11 mouse cellular contexts compared by ENCODE assay signal in the genomic region with DNA sequence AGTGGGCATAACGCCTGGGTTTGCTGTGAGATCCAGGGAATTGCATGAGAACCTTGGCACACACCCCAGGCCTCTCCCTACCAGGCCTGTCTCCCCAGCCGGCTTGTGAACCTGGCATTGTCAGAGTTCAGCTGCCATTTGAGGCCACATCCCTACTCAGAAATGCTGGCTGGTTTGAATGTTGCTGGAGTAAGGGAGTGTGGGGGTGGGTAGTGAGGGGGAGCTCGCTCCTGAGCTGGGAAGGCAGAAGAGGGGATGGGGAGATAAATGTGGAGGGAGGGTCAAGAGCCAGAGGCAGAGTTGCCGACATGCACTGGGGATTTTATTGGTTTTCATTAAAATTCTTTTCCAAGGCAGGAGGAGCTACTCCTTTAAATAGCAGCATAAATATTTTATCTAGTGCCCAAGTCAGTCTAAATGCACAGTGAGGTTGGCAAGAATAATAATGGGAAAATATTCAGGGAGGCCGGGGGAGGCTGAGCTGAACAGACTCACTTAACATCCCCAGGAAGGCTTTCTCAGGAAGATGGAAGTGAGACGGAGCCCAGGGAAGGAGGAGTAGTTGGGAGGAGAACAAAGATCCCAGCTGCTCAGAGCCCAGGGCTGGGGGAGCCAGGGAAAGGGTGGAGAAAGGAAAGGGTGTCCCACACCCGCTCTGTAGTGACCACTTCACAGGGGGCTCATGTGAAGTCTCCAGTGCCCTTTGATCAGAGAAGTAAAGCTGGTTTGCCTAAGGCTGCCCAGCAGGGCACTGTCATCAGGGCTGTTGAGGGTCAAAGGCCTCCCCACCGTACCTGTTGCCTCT. TPM values are rescaled to one million over a fixed set of nuclear protein-coding genes. Genes with fewer than 3 reads are reported as not detected.
DNase-seq lines count a peak whose midpoint lies in the region; ATAC-seq and TF ChIP-seq lines count a peak whose summit lies in the region.
"Had no signal": no experiment of that assay in that cellular context is flagged by ENCODE, and none has a peak within 500 bp of the region (broad histone marks: within the 10 kb centered on the region; RNA-seq: fewer than 3 reads in every experiment).

No protein-coding gene starts in this region.

- H3K4me3 ChIP-seq in forebrain, embryonic 14.5 days (ENCODE audit: low read depth, low read length) = no peak overlapping the region
- H3K4me3 ChIP-seq in forebrain, embryonic 10.5 days = no peak overlapping the region
- H3K4me3 ChIP-seq in left cerebral cortex, adult 2 months = no peak overlapping the region
- H3K4me3 ChIP-seq in hindbrain, embryonic 14.5 days (replicated peaks; ENCODE audit: low read length) = no peak overlapping the region
- no peak overlapping the region for H3K4me3 ChIP-seq in neural tube, embryonic 12.5 days
- H3K4me3 ChIP-seq in liver, postnatal 0 days (ENCODE audit: low read depth, low read length) = no peak overlapping the region
- H3K4me3 ChIP-seq: liver, embryonic 15.5 days had no signal

- TF ChIP-seq EP300 in liver, postnatal 0 days (IDR thresholded peaks at IDR 0.05; ENCODE audit: low read depth) = no peak

- no peaks in the 10 kb centered on the region for H3K36me3 ChIP-seq in forebrain, embryonic 14.5 days (ENCODE audit: control insufficient read depth, insufficient read depth, low read length)
- no peaks in the 10 kb centered on the region for H3K36me3 ChIP-seq in forebrain, embryonic 10.5 days (replicated peaks)
- no peaks in the 10 kb centered on the region for H3K36me3 ChIP-seq in hindbrain, embryonic 14.5 days (replicated peaks; ENCODE audit: control insufficient read depth, insufficient read depth)
- no peaks in the 10 kb centered on the region for H3K36me3 ChIP-seq in neural tube, embryonic 12.5 days
- no peaks in the 10 kb centered on the region for H3K36me3 ChIP-seq in liver, postnatal 0 days (replicated peaks; ENCODE audit: insufficient read depth, low read length)
- H3K36me3 ChIP-seq: liver, embryonic 15.5 days had no signal

- WGBS in forebrain, embryonic 14.5 days = 41% methylated on average over 8 of the region's 8 CpGs
- 52% methylated on average over 8 of the region's 8 CpGs for WGBS in forebrain, embryonic 10.5 days
- WGBS in hindbrain, embryonic 14.5 days = 38% methylated on average over 8 of the region's 8 CpGs
- WGBS in neural tube, embryonic 12.5 days = 24% methylated on average over 8 of the region's 8 CpGs
- 46% methylated on average over 8 of the region's 8 CpGs for WGBS in liver, postnatal 0 days (ENCODE audit: insufficient replicate concordance)

- no peak overlapping the region for H3K9ac ChIP-seq in forebrain, embryonic 14.5 days (ENCODE audit: low read length)
- peak overlapping the region; percentile 0; the same call in 1 of the 2 replicates for H3K9ac ChIP-seq in hindbrain, embryonic 14.5 days
- no peak overlapping the region for H3K9ac ChIP-seq in neural tube, embryonic 12.5 days
- no peak overlapping the region for H3K9ac ChIP-seq in liver, postnatal 0 days (replicated peaks)
- H3K9ac ChIP-seq: liver, embryonic 15.5 days had no signal

- no peaks in the 10 kb centered on the region for H3K9me3 ChIP-seq in forebrain, embryonic 14.5 days (replicated peaks; ENCODE audit: control insufficient read depth, low read length)
- no peaks in the 10 kb centered on the region for H3K9me3 ChIP-seq in forebrain, embryonic 10.5 days
- no peaks in the 10 kb centered on the region for H3K9me3 ChIP-seq in hindbrain, embryonic 14.5 days (ENCODE audit: control insufficient read depth, low read length)
- H3K9me3 ChIP-seq in neural tube, embryonic 12.5 days = no peaks in the 10 kb centered on the region
- no peaks in the 10 kb centered on the region for H3K9me3 ChIP-seq in liver, postnatal 0 days (ENCODE audit: low read length)
- H3K9me3 ChIP-seq: liver, embryonic 15.5 days had no signal

- TF ChIP-seq CTCF in left cerebral cortex, adult 2 months (IDR thresholded peaks at IDR 0.05) = no peak
- TF ChIP-seq CTCF in liver, postnatal 0 days (IDR thresholded peaks at IDR 0.05; ENCODE audit: low read depth) = no peak

- H3K27me3 ChIP-seq in forebrain, embryonic 14.5 days (replicated peaks; ENCODE audit: control insufficient read depth, insufficient read depth, low read length) = no peaks in the 10 kb centered on the region
- peaks cover 12% of the 10 kb centered on the region; the same call in 1 of the 2 replicates for H3K27me3 ChIP-seq in forebrain, embryonic 10.5 days (ENCODE audit: poor library complexity, severe bottlenecking)
- no peaks in the 10 kb centered on the region for H3K27me3 ChIP-seq in hindbrain, embryonic 14.5 days (ENCODE audit: control insufficient read depth, insufficient read depth, low read length)
- no peaks in the 10 kb centered on the region for H3K27me3 ChIP-seq in neural tube, embryonic 12.5 days (replicated peaks)
- no peaks in the 10 kb centered on the region for H3K27me3 ChIP-seq in liver, postnatal 0 days (ENCODE audit: insufficient read depth, low read length)

- intact Hi-C loops in left cerebral cortex, adult 2 months (cut with DNase I) = loop anchor here (2.0 to 5.0 kb wide), 3 partner anchors 15 to 529 kb away; no protein-coding TSS in a partner anchor

- ATAC-seq in forebrain, embryonic 14.5 days = no peak
- peak; percentile 44 for ATAC-seq in hindbrain, embryonic 14.5 days (ENCODE audit: low FRiP score)
- 0 out of 2 replicates have a peak, but pooled peaks have one; percentile 35 for ATAC-seq in neural tube, embryonic 12.5 days (ENCODE audit: low FRiP score, low read depth)
- ATAC-seq in liver, postnatal 0 days = no peak

- peak overlapping the region; percentile 21; the same call in 1 of the 2 replicates for H3K27ac ChIP-seq in forebrain, embryonic 14.5 days (ENCODE audit: low read depth, low read length)
- H3K27ac ChIP-seq in forebrain, embryonic 10.5 days = no peak overlapping the region
- peak overlapping the region; percentile 63 for H3K27ac ChIP-seq in left cerebral cortex, adult 2 months
- H3K27ac ChIP-seq in hindbrain, embryonic 14.5 days = peak overlapping the region; percentile 70
- peak overlapping the region; percentile 50 for H3K27ac ChIP-seq in neural tube, embryonic 12.5 days
- no peak overlapping the region for H3K27ac ChIP-seq in liver, postnatal 0 days (ENCODE audit: low read depth)
- H3K27ac ChIP-seq: liver, embryonic 15.5 days had no signal

- DNase-seq in forebrain, embryonic 14.5 days (ENCODE audit: low spot score) = no peak
- DNase-seq in forebrain, embryonic 10.5 days (ENCODE audit: extremely low spot score, low spot score) = no peak
- peak in 1 of 2 experiments; percentile 38 for DNase-seq in left cerebral cortex, adult 2 months (ENCODE audit: extremely low spot score in 1 of 2, low spot score in 2 of 2)
- DNase-seq in left cerebral cortex, adult 9 months (ENCODE audit: low spot score in 2 of 2) = no peak
- no peak for DNase-seq in hindbrain, embryonic 14.5 days (ENCODE audit: low spot score)
- no peak for DNase-seq in liver, postnatal 0 days
- DNase-seq in thymus, postnatal 4 days = no peak
- DNase-seq: heart, postnatal 36 days; retina, postnatal 1 day had no signal

- peaks cover 13% of the 10 kb centered on the region for H3K4me1 ChIP-seq in forebrain, embryonic 14.5 days (ENCODE audit: control insufficient read depth, insufficient read depth, low read length)
- peaks cover 28% of the 10 kb centered on the region for H3K4me1 ChIP-seq in forebrain, embryonic 10.5 days
- peaks cover 19% of the 10 kb centered on the region for H3K4me1 ChIP-seq in hindbrain, embryonic 14.5 days (replicated peaks; ENCODE audit: control insufficient read depth, insufficient read depth, low read length)
- peaks cover 26% of the 10 kb centered on the region for H3K4me1 ChIP-seq in neural tube, embryonic 12.5 days
- H3K4me1 ChIP-seq in liver, postnatal 0 days (ENCODE audit: insufficient read depth) = no peaks in the 10 kb centered on the region

- H3K4me2 ChIP-seq in forebrain, embryonic 14.5 days (ENCODE audit: low read length) = no peak overlapping the region
- 0 out of 2 replicates have a peak overlapping the region, but pooled peaks have one; percentile 0 for H3K4me2 ChIP-seq in hindbrain, embryonic 14.5 days (replicated peaks)
- peak overlapping the region; percentile 20; the same call in 1 of the 2 replicates for H3K4me2 ChIP-seq in neural tube, embryonic 12.5 days (replicated peaks)
- no peak overlapping the region for H3K4me2 ChIP-seq in liver, postnatal 0 days (ENCODE audit: low read depth, low read length)
- H3K4me2 ChIP-seq: liver, embryonic 15.5 days had no signal

RNA-seq across cellular contexts. Expression of gene Ttc22, which starts 11.3 kb away (rescaled TPM):
- 0.46 and 0.53 TPM in 2 replicates for polyA plus RNA-seq in forebrain, embryonic 14.5 days (2014; fragmentation: Nextera tagmentation; extraction: Ambion mirVana)
- polyA plus RNA-seq in forebrain, embryonic 10.5 days (2016; fragmentation: Nextera tagmentation; extraction: Ambion mirVana) = not detected in 2 replicates
- under 1 TPM; 0.98 to 1.00 TPM for total RNA-seq in left cerebral cortex, adult 2 months (2021)
- 1.6 and 1.9 TPM in 2 replicates for polyA plus RNA-seq in hindbrain, embryonic 14.5 days (2014; fragmentation: Nextera tagmentation; extraction: Ambion mirVana)
- 1.1 and 1.8 TPM in 2 replicates for polyA plus RNA-seq in neural tube, embryonic 12.5 days (2016; fragmentation: Nextera tagmentation; extraction: Ambion mirVana)
- polyA plus RNA-seq in liver, postnatal 0 days (2015; fragmentation: Nextera tagmentation; extraction: Ambion mirVana) = not detected in 2 replicates
- total RNA-seq: heart, postnatal 36 days had no signal

RNA-seq across cellular contexts. Expression of gene Lexm, which starts 16.4 kb away (rescaled TPM):
- polyA plus RNA-seq in forebrain, embryonic 14.5 days (2014; fragmentation: Nextera tagmentation; extraction: Ambion mirVana) = not detected in 2 replicates
- polyA plus RNA-seq in forebrain, embryonic 10.5 days (2016; fragmentation: Nextera tagmentation; extraction: Ambion mirVana) = 0.36 TPM in 1 of 2 replicates, not detected in the other
- total RNA-seq in left cerebral cortex, adult 2 months (2021) = under 1 TPM in 1 of 2 experiments, not detected in 1; 0.21 TPM
- polyA plus RNA-seq in hindbrain, embryonic 14.5 days (2014; fragmentation: Nextera tagmentation; extraction: Ambion mirVana) = not detected in 2 replicates
- 0.23 TPM in 2 replicates for polyA plus RNA-seq in neural tube, embryonic 12.5 days (2016; fragmentation: Nextera tagmentation; extraction: Ambion mirVana)
- not detected in 2 replicates for polyA plus RNA-seq in liver, postnatal 0 days (2015; fragmentation: Nextera tagmentation; extraction: Ambion mirVana)
- total RNA-seq: heart, postnatal 36 days had no signal
- polyA plus RNA-seq: liver, embryonic 15.5 days had no signal

RNA-seq across cellular contexts. Expression of gene Pars2, which starts 17.4 kb away (rescaled TPM):
- 11.7 and 12.7 TPM in 2 replicates for polyA plus RNA-seq in forebrain, embryonic 14.5 days (2014; fragmentation: Nextera tagmentation; extraction: Ambion mirVana)
- polyA plus RNA-seq in forebrain, embryonic 10.5 days (2016; fragmentation: Nextera tagmentation; extraction: Ambion mirVana) = 14.9 and 19.7 TPM in 2 replicates
- 1 to 10 TPM; 6.1 to 6.3 TPM for total RNA-seq in left cerebral cortex, adult 2 months (2021)
- 10.1 and 11.0 TPM in 2 replicates for polyA plus RNA-seq in hindbrain, embryonic 14.5 days (2014; fragmentation: Nextera tagmentation; extraction: Ambion mirVana)
- polyA plus RNA-seq in neural tube, embryonic 12.5 days (2016; fragmentation: Nextera tagmentation; extraction: Ambion mirVana) = 10.1 and 11.8 TPM in 2 replicates
- 3.9 and 4.3 TPM in 2 replicates for polyA plus RNA-seq in liver, postnatal 0 days (2015; fragmentation: Nextera tagmentation; extraction: Ambion mirVana)

RNA-seq across cellular contexts. Expression of gene Ttc4, which starts 45.3 kb away (rescaled TPM):
- polyA plus RNA-seq in forebrain, embryonic 14.5 days (2014; fragmentation: Nextera tagmentation; extraction: Ambion mirVana) = 106 and 107 TPM in 2 replicates
- 105 and 114 TPM in 2 replicates for polyA plus RNA-seq in forebrain, embryonic 10.5 days (2016; fragmentation: Nextera tagmentation; extraction: Ambion mirVana)
- total RNA-seq in left cerebral cortex, adult 2 months (2021) = 10 to 100 TPM; 44.8 to 47.7 TPM
- 109 and 131 TPM in 2 replicates for polyA plus RNA-seq in hindbrain, embryonic 14.5 days (2014; fragmentation: Nextera tagmentation; extraction: Ambion mirVana)
- polyA plus RNA-seq in neural tube, embryonic 12.5 days (2016; fragmentation: Nextera tagmentation; extraction: Ambion mirVana) = 98.2 and 106 TPM in 2 replicates
- 18.3 and 19.5 TPM in 2 replicates for polyA plus RNA-seq in liver, postnatal 0 days (2015; fragmentation: Nextera tagmentation; extraction: Ambion mirVana)

Comparison
In these comparisons a context has a peak if more than half of its experiments do, and no peak if none do; other contexts are left out.
1. H3K27ac ChIP-seq: peak in forebrain, embryonic 14.5 days (single experiment), left cerebral cortex, adult 2 months (single experiment), hindbrain, embryonic 14.5 days (single experiment) and neural tube, embryonic 12.5 days (single experiment); none in forebrain, embryonic 10.5 days (single experiment) and liver, postnatal 0 days (single experiment).
2. ATAC-seq: peak in hindbrain, embryonic 14.5 days (single experiment) and neural tube, embryonic 12.5 days (single experiment); none in forebrain, embryonic 14.5 days (single experiment) and liver, postnatal 0 days (single experiment).
3. H3K4me2 ChIP-seq: peak in hindbrain, embryonic 14.5 days (single experiment) and neural tube, embryonic 12.5 days (single experiment); none in forebrain, embryonic 14.5 days (single experiment) and liver, postnatal 0 days (single experiment).